Mouse (Mus musculus) ES-E14 (cell line): ENCODE measurements around the gene Swsap1.

ENCODE experiments used
- HCFC1 ChIP-seq: IDR thresholded peaks from 2 replicates; pipeline ENCODE4 v1.6.1; 2012; ENCODE audit warnings: low read length, inconsistent platforms, borderline replicate concordance; ENCODE audit not compliant: insufficient read depth
- ZC3H11A ChIP-seq: IDR thresholded peaks from 2 replicates; pipeline ENCODE4 v1.6.1; 2012; ENCODE audit warnings: low read depth, mild to moderate bottlenecking, inconsistent platforms, low read length, borderline replicate concordance

- TF ChIP-seq HCFC1, result no peak
- TF ChIP-seq ZC3H11A, result no peak
These were observed 13.3 kb downstream of the Swsap1 start for GRCm38 (mm10) chr9:21968883-21969282.
